Mouse (Mus musculus) ES-Bruce4 (cell line): ENCODE data around the gene Cog6. TPM values are rescaled to one million over a fixed set of nuclear protein-coding genes. Genes with fewer than 3 reads are reported as not detected.

Experiments
- H3K27ac ChIP-seq: 2 replicates; pipeline ENCODE4 v1.5.1; 2012; ENCODE audit warnings: low read length, inconsistent platforms; ENCODE audit not compliant: insufficient read depth
- H3K27me3 ChIP-seq: 2 replicates; pipeline ENCODE4 v1.6.1; 2012; ENCODE audit warnings: mild to moderate bottlenecking, low read length, inconsistent platforms; ENCODE audit not compliant: control insufficient read depth, poor library complexity, insufficient read depth, severe bottlenecking
- H3K36me3 ChIP-seq: 2 replicates; pipeline ENCODE4 v1.6.1; 2012; ENCODE audit warnings: inconsistent platforms, mild to moderate bottlenecking, low read length, moderate library complexity; ENCODE audit not compliant: control insufficient read depth, poor library complexity, insufficient read depth, severe bottlenecking
- H3K4me1 ChIP-seq: one replicate; pipeline ENCODE4 v1.8.1; 2011; ENCODE audit warnings: low read length; ENCODE audit not compliant: control insufficient read depth, insufficient read depth
- H3K4me3 ChIP-seq: 2 replicates; pipeline ENCODE4 v1.5.1; 2011; ENCODE audit warnings: low read depth, mild to moderate bottlenecking, low read length
- H3K9ac ChIP-seq: 2 replicates; pipeline ENCODE4 v1.6.1; 2012; ENCODE audit warnings: low read depth, mild to moderate bottlenecking, inconsistent platforms; ENCODE audit not compliant: poor library complexity, severe bottlenecking
- H3K9me3 ChIP-seq: replicated peaks from 2 replicates; pipeline ENCODE4 v1.6.1; 2012; ENCODE audit warnings: mild to moderate bottlenecking, low read length, inconsistent platforms; ENCODE audit not compliant: control insufficient read depth, poor library complexity, insufficient read depth, severe bottlenecking
- CTCF ChIP-seq: IDR thresholded peaks from one replicate; pipeline ENCODE4 v1.8.1; 2011; ENCODE audit warnings: low read depth, low read length
- EP300 ChIP-seq: IDR thresholded peaks from 2 replicates; pipeline ENCODE4 v1.6.1; 2011; ENCODE audit warnings: low read depth, low read length; ENCODE audit not compliant: insufficient read depth
- POLR2A ChIP-seq: IDR thresholded peaks from one replicate; pipeline ENCODE4 v1.8.1; 2011; ENCODE audit warnings: low read length; ENCODE audit not compliant: insufficient read depth
- polyA plus RNA-seq: library from polyadenylated mRNA; stranded (reverse); fragments of >200 nt; gene quantifications from 2 replicates; pipeline ENCODE4 v1.2.4, GENCODE M21; 2011; ENCODE audit warnings: low read depth; ENCODE audit not compliant: missing spikeins, insufficient read depth, insufficient read length

Cog6 gene
- polyA plus RNA-seq, 1 experiment, result 34.3 TPM

GRCm38 (mm10) chr3:52940832-52941468, 76.1 kb downstream of the Cog6 start:
- H3K36me3 ChIP-seq, result no peaks in the 10 kb centered on the region
- peaks cover 1% of the 10 kb centered on the region; the same call in 1 of the 2 replicates for H3K27me3 ChIP-seq
- no peak overlapping the region for H3K27ac ChIP-seq
- no peak overlapping the region for H3K9ac ChIP-seq
- H3K4me1 ChIP-seq, result no peaks in the 10 kb centered on the region
- TF ChIP-seq POLR2A, result no peak
- TF ChIP-seq EP300, result no peak
- TF ChIP-seq CTCF, result no peak
- no peak overlapping the region for H3K4me3 ChIP-seq
- no peaks in the 10 kb centered on the region for H3K9me3 ChIP-seq

- H3K27me3 ChIP-seq, result peaks cover 1% of the 10 kb centered on the region
- no peak overlapping the region for H3K4me3 ChIP-seq
- no peaks in the 10 kb centered on the region for H3K9me3 ChIP-seq
- H3K4me1 ChIP-seq, result no peaks in the 10 kb centered on the region
- no peaks in the 10 kb centered on the region for H3K36me3 ChIP-seq
- H3K27ac ChIP-seq, result no peak overlapping the region
- TF ChIP-seq CTCF, result no peak
- no peak for TF ChIP-seq POLR2A
- no peak for TF ChIP-seq EP300
- no peak overlapping the region for H3K9ac ChIP-seq
Observed at GRCm38 (mm10) chr3:52938398-52938797, 78.6 kb downstream of the Cog6 start.

- Histone ChIP-seq H3K36me3 (no peaks in the 10 kb centered on the region), H3K4me3 (no peak overlapping the region), H3K27me3 (peaks cover 1% of the 10 kb centered on the region), H3K9me3 (no peaks in the 10 kb centered on the region), H3K4me1 (no peaks in the 10 kb centered on the region), H3K9ac (no peak overlapping the region), H3K27ac (no peak overlapping the region)
- TF ChIP-seq CTCF (no peak), EP300 (no peak), POLR2A (no peak)
Observed at GRCm38 (mm10) chr3:52937739-52938306, 79.2 kb downstream of the Cog6 start.

GRCm38 (mm10) chr3:52931956-52932355, 85.1 kb downstream of the Cog6 start:
- Histone ChIP-seq H3K9me3 (no peaks in the 10 kb centered on the region), H3K9ac (no peak overlapping the region), H3K36me3 (no peaks in the 10 kb centered on the region), H3K4me3 (no peak overlapping the region), H3K27me3 (no peaks in the 10 kb centered on the region; the same call in 1 of the 2 replicates), H3K27ac (no peak overlapping the region), H3K4me1 (no peaks in the 10 kb centered on the region)
- TF ChIP-seq POLR2A (no peak), CTCF (no peak), EP300 (no peak)

Other genes starting within 250 kb of the Cog6 start
- gene Lhfp, start 24.3 kb upstream of the Cog6 start, polyA plus RNA-seq, result 11.9 and 12.1 TPM in 2 replicates